Mouse (Mus musculus) MEL (cell line): ENCODE results near the gene Tbc1d17.

ENCODE experiments used
- CHD1 ChIP-seq: IDR thresholded peaks from 2 replicates; pipeline ENCODE4 v1.6.1; 2012; ENCODE audit warnings: low read depth, mild to moderate bottlenecking, inconsistent platforms, low read length, improper control_type of control experiment
- CTCF ChIP-seq, 3 experiments: IDR thresholded peaks in 2 of 3; conservative IDR thresholded peaks in 1 of 3; 2 replicates each; pipeline ENCODE4 v1.5.1; 2011 to 2012; ENCODE audit warnings: low read length in 3 of 3, low read depth in 2 of 3, mild to moderate bottlenecking in 2 of 3, improper control_type of control experiment in 1 of 3, inconsistent platforms in 1 of 3, mixed read lengths in 1 of 3, moderate library complexity in 1 of 3; ENCODE audit not compliant: control insufficient read depth in 1 of 3, insufficient read depth in 1 of 3, poor library complexity in 1 of 3, severe bottlenecking in 1 of 3
- ETS1 ChIP-seq: IDR thresholded peaks from 2 replicates; pipeline ENCODE4 v1.6.1; 2012; ENCODE audit warnings: low read depth, mild to moderate bottlenecking, inconsistent platforms, low read length, improper control_type of control experiment, moderate library complexity
- GABPA ChIP-seq: IDR thresholded peaks from 2 replicates; pipeline ENCODE4 v1.6.1; 2012; ENCODE audit warnings: low read depth, mild to moderate bottlenecking, inconsistent platforms, low read length, improper control_type of control experiment, moderate library complexity
- POLR2A ChIP-seq, 2 experiments: IDR thresholded peaks; 2 replicates each; pipeline ENCODE4 v1.6.1; 2011 to 2012; ENCODE audit warnings: low read length in 2 of 2, mild to moderate bottlenecking in 2 of 2, control low read depth in 1 of 2, improper control_type of control experiment in 1 of 2, low read depth in 1 of 2, moderate library complexity in 1 of 2; ENCODE audit not compliant: control insufficient read depth in 1 of 2, insufficient read depth in 1 of 2, poor library complexity in 1 of 2
- TAL1 ChIP-seq: IDR thresholded peaks from 2 replicates; pipeline ENCODE4 v1.6.1; 2012; ENCODE audit warnings: mild to moderate bottlenecking, inconsistent platforms, low read length, moderate library complexity, mixed read lengths
- USF1 ChIP-seq: IDR thresholded peaks from 2 replicates; pipeline ENCODE4 v1.6.1; 2014; ENCODE audit warnings: low read depth, mild to moderate bottlenecking, inconsistent platforms, low read length, improper control_type of control experiment, moderate library complexity

DNA sequence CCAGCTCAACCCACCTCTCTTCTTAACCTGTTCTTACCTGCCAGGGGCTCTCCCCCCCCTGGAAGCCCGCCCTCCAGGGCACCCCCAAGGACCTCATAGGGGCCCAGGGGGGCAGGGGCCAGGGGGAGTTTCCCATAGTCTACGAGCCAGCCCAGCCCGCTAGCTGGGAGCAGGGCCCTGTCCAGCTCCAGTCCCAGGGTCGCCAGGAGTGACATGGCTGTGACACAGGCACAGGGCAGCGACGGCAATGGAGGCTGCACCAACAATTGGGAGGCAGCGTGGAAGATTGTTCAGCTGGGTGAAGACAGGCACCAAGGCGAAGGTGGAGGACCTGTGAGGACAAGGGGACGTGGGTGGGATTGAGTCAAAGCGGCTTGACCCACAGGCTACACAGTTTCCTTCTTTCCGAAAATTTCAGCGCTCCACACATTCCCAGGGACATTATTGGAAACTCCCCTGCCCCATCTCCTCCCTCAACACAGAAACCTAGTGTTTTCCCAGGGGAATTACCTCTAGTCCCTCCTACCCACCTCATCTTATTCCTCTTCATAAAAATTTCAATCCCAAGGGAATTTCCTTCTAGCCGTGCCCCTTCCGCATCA is 33.8 kb downstream of the Tbc1d17 start:
- TF ChIP-seq POLR2A (IDR thresholded peaks at IDR 0.05; ENCODE audit: control insufficient read depth in 1 of 2, insufficient read depth in 1 of 2, low read depth in 1 of 2, low read length in 2 of 2, poor library complexity in 1 of 2) (no peak), TAL1 (no peak), USF1 (no peak), CHD1 (no peak), GABPA (no peak), CTCF (IDR thresholded peaks at IDR 0.05 in 2 of 3, conservative IDR thresholded peaks at IDR 0.05 in 1 of 3; ENCODE audit: control insufficient read depth in 1 of 3, insufficient read depth in 1 of 3, low read depth in 2 of 3, low read length in 3 of 3, poor library complexity in 1 of 3, severe bottlenecking in 1 of 3) (no peak), ETS1 (no peak)
